Mouse (Mus musculus) lung, embryonic 15.5 days (tissue): ENCODE data around the gene Slc39a13. TPM values are rescaled to one million over a fixed set of nuclear protein-coding genes. Genes with fewer than 3 reads are reported as not detected.
"Not testable (repeated sequence)": the region's sequence is repeated elsewhere in the genome, so short reads cannot be mapped to it uniquely, and the experiment has no call there.

Experiments used
- ATAC-seq: fragments of 200-750 bp; cut with Nextera tagmentation; 2 replicates; pipeline ENCODE4 v1.8.0; 2017; ENCODE audit warnings: moderate number of reproducible peaks, borderline replicate concordance; ENCODE audit not compliant: low FRiP score, low TSS enrichment; ENCODE audit errors: extremely low read depth
- H3K27ac ChIP-seq: fragments of 300-500 bp; sonication (generic); 2 replicates; pipeline ENCODE4 v1.5.1; 2015; ENCODE audit warnings: moderate library complexity, mild to moderate bottlenecking, inconsistent platforms
- H3K27me3 ChIP-seq: fragments of 300-500 bp; sonication (generic); 2 replicates; pipeline ENCODE4 v1.6.1; 2015; ENCODE audit warnings: inconsistent platforms
- H3K36me3 ChIP-seq: fragments of 300-500 bp; sonication (generic); 2 replicates; pipeline ENCODE4 v1.6.1; 2015; ENCODE audit warnings: inconsistent platforms
- H3K4me1 ChIP-seq: fragments of 300-500 bp; sonication (generic); 2 replicates; pipeline ENCODE4 v1.6.1; 2015; ENCODE audit warnings: inconsistent platforms
- H3K4me2 ChIP-seq: fragments of 300-500 bp; sonication (generic); 2 replicates; pipeline ENCODE4 v1.6.1; 2015; ENCODE audit warnings: inconsistent platforms, mild to moderate bottlenecking, moderate library complexity
- H3K4me3 ChIP-seq: fragments of 300-500 bp; sonication (generic); 2 replicates; pipeline ENCODE4 v1.5.1; 2015; ENCODE audit warnings: mild to moderate bottlenecking, inconsistent platforms
- H3K9ac ChIP-seq: fragments of 300-500 bp; sonication (generic); 2 replicates; pipeline ENCODE4 v1.6.1; 2015; ENCODE audit warnings: inconsistent platforms
- H3K9me3 ChIP-seq: fragments of 300-500 bp; sonication (generic); 2 replicates; pipeline ENCODE4 v1.6.1; 2016; ENCODE audit warnings: inconsistent platforms
- WGBS: fragments of 180-500 bp; shearing (Covaris S2); methylation state at CpG from one replicate; pipeline ENCODE4 v1.1.7; 2015; 5-methylcytosine and 5-hydroxymethylcytosine counted together
- polyA plus RNA-seq: library from polyadenylated mRNA; unstranded; fragments of >200 nt; fragmentation: Nextera tagmentation; extraction: Ambion mirVana; gene quantifications from 2 replicates; pipeline ENCODE4 v1.2.1, GENCODE M21; 2015

The Slc39a13 gene
- polyA plus RNA-seq, 1 experiment from 2014 or later, result 40.2 TPM

DNA sequence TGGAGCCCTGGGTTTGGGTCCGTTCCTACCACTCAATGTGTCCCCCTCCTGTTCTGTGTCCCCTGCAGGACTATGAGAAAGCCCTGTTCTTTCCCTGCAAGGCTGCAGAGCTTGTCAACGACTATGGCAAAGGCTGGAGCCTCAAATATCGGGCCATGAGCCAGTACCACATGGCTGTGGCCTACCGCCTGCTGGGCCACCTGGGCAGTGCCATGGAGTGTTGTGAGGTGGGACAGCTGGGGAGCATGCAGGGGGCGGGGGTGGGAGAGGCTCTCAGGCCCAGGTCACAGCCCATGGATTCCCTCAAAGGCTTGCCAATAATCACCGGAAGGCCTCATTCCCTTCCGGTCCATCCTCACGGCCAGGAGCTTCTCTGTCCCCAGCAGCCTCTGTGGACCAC, 28.4 kb downstream of the Slc39a13 start:
- no peaks in the 10 kb centered on the region for H3K9me3 ChIP-seq
- no peak overlapping the region for H3K4me3 ChIP-seq
- no peak overlapping the region for H3K4me2 ChIP-seq
- H3K4me1 ChIP-seq, result peaks cover 3% of the 10 kb centered on the region; the same call in 1 of the 2 replicates
- no peaks in the 10 kb centered on the region for H3K27me3 ChIP-seq
- no peak overlapping the region for H3K9ac ChIP-seq
- ATAC-seq, result no peak
- H3K27ac ChIP-seq, result no peak overlapping the region
- H3K36me3 ChIP-seq, result no peaks in the 10 kb centered on the region
- WGBS, result 66% methylated on average over 8 of the region's 8 CpGs

DNA sequence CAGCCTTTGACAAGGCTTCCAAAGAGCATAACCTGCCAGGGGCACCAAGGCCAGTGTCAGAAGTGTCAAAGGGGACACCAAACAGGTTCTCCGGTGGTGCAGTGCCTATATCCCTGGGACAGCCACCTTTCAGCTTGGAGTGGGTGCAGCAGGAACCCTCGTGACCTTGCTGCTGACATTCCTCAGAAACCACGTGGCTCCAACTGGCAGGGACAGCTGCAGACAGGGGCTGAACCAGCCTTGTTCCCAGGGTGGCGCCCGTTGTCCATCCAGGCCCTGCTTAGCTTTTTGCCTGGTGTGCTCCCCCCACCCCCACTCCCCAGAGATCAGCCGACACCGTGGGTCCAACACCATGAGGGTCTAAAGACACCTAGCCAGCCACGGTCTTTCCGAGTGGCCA, 34.8 kb downstream of the Slc39a13 start, which contains the start of gene Rapsn:
Gene Rapsn (plus strand): TSS at position 236 of the 400 bp plus-strand sequence.
- Histone ChIP-seq H3K27ac (no peak within 1 kb of the TSS), H3K27me3 (no peaks in the 10 kb centered on the region), H3K4me3 (no peak within 1 kb of the TSS), H3K4me1 (peaks cover 3% of the 10 kb centered on the region; the same call in 1 of the 2 replicates), H3K9me3 (no peaks in the 10 kb centered on the region), H3K36me3 (no peaks in the 10 kb centered on the region), H3K4me2 (no peak within 1 kb of the TSS), H3K9ac (no peak within 1 kb of the TSS)
- ATAC-seq, result peak; percentile 27; the same call in 1 of the 2 replicates
- 42% methylated on average over 9 of the region's 9 CpGs for WGBS

DNA sequence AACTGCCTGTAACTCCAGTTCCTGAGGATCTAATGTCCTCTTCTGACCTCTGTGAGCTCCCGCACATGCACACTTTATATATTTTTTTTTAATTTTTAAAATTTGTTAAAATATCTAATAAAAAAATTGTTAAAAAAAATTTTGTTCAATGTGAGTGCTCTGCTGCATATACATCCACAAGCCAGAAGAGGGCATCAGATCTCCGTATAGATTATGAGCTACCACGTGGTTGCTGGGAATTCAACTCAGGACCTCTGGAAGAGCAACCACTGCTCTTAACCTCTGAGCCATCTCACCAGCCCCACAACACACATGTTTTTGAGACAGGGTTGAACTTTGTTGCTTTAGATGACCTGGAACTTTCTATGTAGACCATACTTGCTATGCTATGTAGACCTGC, 37.2 kb downstream of the Slc39a13 start:
- no peak overlapping the region for H3K4me3 ChIP-seq
- no peaks in the 10 kb centered on the region for H3K36me3 ChIP-seq
- 16% methylated on average over 3 of the region's 3 CpGs for WGBS
- H3K4me2 ChIP-seq, result no peak overlapping the region
- peaks cover 3% of the 10 kb centered on the region; the same call in 1 of the 2 replicates for H3K4me1 ChIP-seq
- ATAC-seq, result no peak
- no peaks in the 10 kb centered on the region for H3K9me3 ChIP-seq
- no peaks in the 10 kb centered on the region for H3K27me3 ChIP-seq
- no peak overlapping the region for H3K27ac ChIP-seq
- no peak overlapping the region for H3K9ac ChIP-seq

DNA sequence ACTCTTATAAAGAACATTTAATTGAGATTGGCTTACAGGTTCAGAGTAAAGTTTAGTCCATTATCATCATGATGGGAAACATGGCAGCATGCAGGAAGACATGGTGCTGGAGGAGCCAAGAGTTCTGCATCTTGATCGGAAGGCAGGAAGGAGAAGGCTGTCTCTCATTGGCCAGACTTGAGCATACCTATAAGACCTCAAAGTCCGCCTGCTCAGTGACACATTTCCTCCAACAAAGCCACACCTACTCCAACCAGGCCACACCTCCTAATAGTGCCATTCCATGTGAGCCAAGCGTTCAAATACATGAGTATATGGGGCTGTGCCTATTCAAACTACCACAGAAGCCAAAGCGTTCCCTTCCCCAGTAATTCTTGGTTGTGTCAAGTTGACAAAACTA, 39.0 kb downstream of the Slc39a13 start:
- 77% methylated on average over 4 of the region's 4 CpGs for WGBS
- peaks cover 3% of the 10 kb centered on the region; the same call in 1 of the 2 replicates for H3K4me1 ChIP-seq
- no peak for ATAC-seq
- H3K27ac ChIP-seq, result no peak overlapping the region
- H3K4me2 ChIP-seq, result no peak overlapping the region
- H3K36me3 ChIP-seq, result no peaks in the 10 kb centered on the region
- H3K9ac ChIP-seq, result no peak overlapping the region
- H3K27me3 ChIP-seq, result no peaks in the 10 kb centered on the region
- H3K9me3 ChIP-seq, result no peaks in the 10 kb centered on the region
- H3K4me3 ChIP-seq, result no peak overlapping the region

DNA sequence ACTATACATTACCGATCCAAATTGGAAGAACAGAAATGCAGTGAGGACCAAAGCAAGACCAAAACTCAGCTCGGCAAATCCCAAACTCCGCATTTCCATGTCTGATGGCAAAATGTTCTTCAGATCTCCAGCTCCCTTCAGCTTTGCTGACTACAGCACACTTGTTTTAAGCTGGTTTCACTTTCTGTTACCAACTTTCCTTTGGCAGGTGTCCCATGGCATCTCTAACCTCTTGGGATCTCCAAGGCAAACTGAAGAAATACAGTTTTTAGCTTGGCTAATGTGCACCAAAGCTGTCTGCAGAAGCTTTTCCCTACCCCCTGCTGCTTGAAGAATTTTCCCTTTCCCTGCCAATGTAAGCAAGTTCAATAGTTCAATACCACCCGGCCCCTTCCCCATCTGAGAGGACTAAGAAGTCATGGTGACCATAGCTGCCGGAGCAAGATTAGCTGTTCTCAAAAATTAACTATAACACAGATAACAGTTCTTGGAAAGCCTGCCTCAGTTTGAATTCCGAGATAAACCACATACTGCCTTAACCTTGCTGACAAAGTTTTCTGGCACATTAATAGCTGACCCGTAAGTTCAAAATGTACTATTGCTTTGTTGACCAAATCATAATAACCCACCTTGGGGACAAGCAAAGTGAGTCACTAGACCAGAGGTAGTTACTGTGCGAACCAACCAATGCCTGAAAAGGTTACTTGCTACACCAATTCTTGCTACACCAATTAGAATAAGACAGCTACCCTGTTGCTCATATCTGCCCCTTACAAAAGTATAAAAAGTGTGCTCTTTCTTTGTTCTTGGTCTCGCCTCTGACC, 42.6 kb downstream of the Slc39a13 start:
- H3K4me3 ChIP-seq, result no peak overlapping the region
- H3K27ac ChIP-seq, result no peak overlapping the region
- no peaks in the 10 kb centered on the region for H3K9me3 ChIP-seq
- no peak for ATAC-seq
- no peak overlapping the region for H3K9ac ChIP-seq
- WGBS, result 82% methylated on average over 9 of the region's 9 CpGs
- H3K4me1 ChIP-seq, result no peaks in the 10 kb centered on the region
- no peaks in the 10 kb centered on the region for H3K36me3 ChIP-seq
- no peak overlapping the region for H3K4me2 ChIP-seq
- H3K27me3 ChIP-seq, result no peaks in the 10 kb centered on the region

DNA sequence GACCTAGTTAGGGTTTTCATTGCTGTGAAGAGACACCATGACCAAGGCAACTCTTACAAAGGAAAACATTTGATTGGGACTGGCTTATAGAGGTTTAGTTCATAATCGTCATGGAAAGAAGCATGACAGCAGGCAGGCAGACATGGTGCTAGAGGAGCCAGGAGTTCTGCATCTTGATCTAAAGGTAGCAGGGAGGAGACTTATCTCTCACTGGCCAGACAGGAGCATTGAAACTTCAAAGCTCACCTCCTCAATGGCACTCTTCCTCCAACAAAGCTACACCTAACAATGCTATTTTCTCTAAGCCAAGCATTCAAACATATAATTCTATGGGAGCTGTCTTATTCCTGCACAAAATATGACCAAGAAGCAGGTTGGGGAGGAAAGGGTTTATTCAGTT, 43.7 kb downstream of the Slc39a13 start:
- Histone ChIP-seq H3K9ac (no peak overlapping the region), H3K27me3 (no peaks in the 10 kb centered on the region), H3K9me3 (no peaks in the 10 kb centered on the region), H3K27ac (no peak overlapping the region), H3K4me2 (no peak overlapping the region), H3K4me1 (no peaks in the 10 kb centered on the region), H3K36me3 (no peaks in the 10 kb centered on the region), H3K4me3 (no peak overlapping the region)
- WGBS, result 81% methylated on average over 1 of the region's 1 CpGs
- ATAC-seq, result no peak

DNA sequence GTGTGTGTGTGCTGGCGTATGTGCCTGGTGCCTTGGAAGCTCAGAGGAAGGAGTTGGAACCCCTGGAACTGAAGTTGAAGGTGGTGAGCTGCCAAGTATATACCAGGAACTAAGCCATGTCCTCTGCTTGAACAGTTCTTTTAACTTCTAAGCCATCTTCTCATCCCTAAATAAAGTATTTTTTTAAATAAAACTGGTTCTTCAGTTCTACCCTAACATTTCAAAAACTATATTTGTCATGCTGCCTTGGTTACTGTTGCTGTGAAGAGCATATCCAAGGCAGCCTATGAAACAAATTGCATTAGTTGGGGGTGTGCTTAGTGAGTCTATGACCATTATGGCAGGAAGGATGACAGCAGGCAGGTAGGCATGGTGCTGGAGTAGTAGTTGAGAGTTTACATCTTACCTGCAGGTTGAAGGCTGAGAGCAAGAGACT, 45.1 kb downstream of the Slc39a13 start:
- Histone ChIP-seq H3K9ac (no peak overlapping the region), H3K27me3 (no peaks in the 10 kb centered on the region), H3K4me1 (no peaks in the 10 kb centered on the region), H3K9me3 (no peaks in the 10 kb centered on the region), H3K36me3 (peaks cover 5% of the 10 kb centered on the region; the same call in 1 of the 2 replicates), H3K4me2 (no peak overlapping the region), H3K27ac (no peak overlapping the region), H3K4me3 (no peak overlapping the region)
- no peak for ATAC-seq
- WGBS, result 95% methylated on average over 1 of the region's 1 CpGs

DNA sequence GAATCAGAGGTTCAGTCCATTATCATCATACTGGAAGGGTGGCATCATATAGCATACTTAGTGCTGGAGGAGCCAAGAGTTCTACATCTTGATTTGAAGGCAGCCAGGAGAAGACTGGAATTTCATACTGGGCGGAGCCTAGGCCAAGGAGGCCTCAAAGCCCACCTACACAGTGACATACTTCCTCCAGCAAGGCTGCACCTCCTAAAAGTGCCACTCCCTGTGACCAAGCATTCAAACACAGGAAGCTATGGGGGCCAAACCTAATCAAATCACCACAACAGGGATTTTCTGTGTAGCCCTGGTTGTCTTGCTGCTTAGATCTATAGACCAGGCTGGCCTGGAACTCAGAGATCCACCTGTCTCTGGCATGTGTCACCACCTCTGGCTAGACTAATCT, 46.3 kb downstream of the Slc39a13 start:
- Histone ChIP-seq H3K36me3 (peaks cover 10% of the 10 kb centered on the region; the same call in 1 of the 2 replicates), H3K27ac (no peak overlapping the region), H3K4me2 (no peak overlapping the region), H3K4me3 (no peak overlapping the region), H3K4me1 (no peaks in the 10 kb centered on the region), H3K9ac (no peak overlapping the region), H3K27me3 (no peaks in the 10 kb centered on the region), H3K9me3 (no peaks in the 10 kb centered on the region)
- WGBS, result 100% methylated on average over 1 of the region's 1 CpGs
- ATAC-seq, result no peak

DNA sequence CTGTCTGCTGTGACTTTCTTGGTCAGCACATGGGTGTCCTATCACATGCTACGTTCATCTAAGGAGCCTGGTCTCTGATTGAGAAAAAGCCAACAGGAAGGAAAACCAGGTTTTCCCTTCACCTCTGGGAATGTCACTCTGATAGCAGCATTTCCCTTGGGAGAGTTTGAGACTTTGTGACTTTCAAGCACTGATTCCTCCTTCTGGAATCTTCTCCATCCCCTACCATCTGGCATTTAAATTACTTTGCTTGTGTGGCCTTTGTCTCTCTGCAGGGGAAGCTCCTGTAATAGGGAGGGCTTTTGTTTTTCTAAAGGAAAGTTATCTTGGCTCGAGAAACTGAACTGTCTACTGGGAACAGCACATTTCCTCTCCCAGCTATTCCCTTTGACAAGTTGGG, 47.1 kb downstream of the Slc39a13 start:
- no peak overlapping the region for H3K27ac ChIP-seq

DNA sequence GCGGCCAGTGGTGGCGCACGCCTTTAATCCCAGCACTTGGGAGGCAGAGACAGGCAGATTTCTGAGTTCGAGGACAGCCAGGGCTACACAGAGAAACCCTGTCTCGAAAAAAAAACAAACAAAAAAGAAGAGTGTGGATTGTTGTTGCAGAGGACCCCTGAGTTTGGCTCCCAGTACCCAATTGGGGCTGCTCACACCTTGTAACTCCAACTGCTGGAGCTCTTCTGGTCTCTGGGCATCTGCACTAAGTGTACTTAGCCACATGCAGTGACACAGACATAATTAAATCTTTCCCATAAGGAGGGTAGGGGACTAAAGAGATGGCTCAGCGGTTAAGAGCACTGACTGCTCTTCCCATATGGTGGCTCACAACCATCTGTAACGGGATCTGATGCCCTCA, 48.0 kb downstream of the Slc39a13 start:
- H3K27me3 ChIP-seq, H3K4me3 ChIP-seq, H3K9ac ChIP-seq, H3K9me3 ChIP-seq, ATAC-seq, H3K4me2 ChIP-seq, H3K27ac ChIP-seq, H3K4me1 ChIP-seq: not testable (repeated sequence)
- H3K36me3 ChIP-seq, result peaks cover 15% of the 10 kb centered on the region; the same call in 1 of the 2 replicates
- WGBS, result 96% methylated on average over 7 of the region's 7 CpGs

More for the DNA sequence above, 47.1 kb downstream of the Slc39a13 start:
- Histone ChIP-seq H3K9me3 (no peaks in the 10 kb centered on the region), H3K4me2 (no peak overlapping the region), H3K27me3 (no peaks in the 10 kb centered on the region), H3K4me1 (no peaks in the 10 kb centered on the region), H3K4me3 (no peak overlapping the region), H3K9ac (no peak overlapping the region), H3K36me3 (peaks cover 11% of the 10 kb centered on the region; the same call in 1 of the 2 replicates)
- no peak for ATAC-seq
- WGBS, result 71% methylated on average over 2 of the region's 2 CpGs

DNA sequence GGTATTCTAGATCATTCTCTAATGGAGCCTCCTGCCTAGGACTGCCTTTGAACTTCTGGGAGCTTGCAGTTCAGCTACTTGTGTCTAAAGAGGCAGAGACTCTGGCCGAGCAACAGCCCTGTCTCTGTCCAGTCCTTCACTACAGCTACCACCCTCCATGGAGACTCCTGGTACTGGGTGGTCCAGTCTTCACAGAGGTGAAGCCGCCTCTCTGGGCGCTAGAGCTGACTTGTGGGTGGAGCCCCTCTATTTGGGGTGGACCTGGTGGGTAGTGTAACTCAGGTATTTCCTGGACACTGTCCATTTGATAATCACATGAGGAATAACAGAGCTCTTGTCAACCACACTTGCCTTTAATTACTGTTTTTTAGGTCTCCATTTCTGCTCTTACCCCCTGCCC, 50.3 kb downstream of the Slc39a13 start:
- WGBS, result 94% methylated on average over 3 of the region's 3 CpGs
- Histone ChIP-seq H3K27ac (no peak overlapping the region), H3K27me3 (no peaks in the 10 kb centered on the region), H3K4me3 (no peak overlapping the region), H3K4me2 (no peak overlapping the region), H3K36me3 (peaks cover 32% of the 10 kb centered on the region), H3K9ac (no peak overlapping the region), H3K9me3 (no peaks in the 10 kb centered on the region), H3K4me1 (no peaks in the 10 kb centered on the region)
- ATAC-seq, result no peak

DNA sequence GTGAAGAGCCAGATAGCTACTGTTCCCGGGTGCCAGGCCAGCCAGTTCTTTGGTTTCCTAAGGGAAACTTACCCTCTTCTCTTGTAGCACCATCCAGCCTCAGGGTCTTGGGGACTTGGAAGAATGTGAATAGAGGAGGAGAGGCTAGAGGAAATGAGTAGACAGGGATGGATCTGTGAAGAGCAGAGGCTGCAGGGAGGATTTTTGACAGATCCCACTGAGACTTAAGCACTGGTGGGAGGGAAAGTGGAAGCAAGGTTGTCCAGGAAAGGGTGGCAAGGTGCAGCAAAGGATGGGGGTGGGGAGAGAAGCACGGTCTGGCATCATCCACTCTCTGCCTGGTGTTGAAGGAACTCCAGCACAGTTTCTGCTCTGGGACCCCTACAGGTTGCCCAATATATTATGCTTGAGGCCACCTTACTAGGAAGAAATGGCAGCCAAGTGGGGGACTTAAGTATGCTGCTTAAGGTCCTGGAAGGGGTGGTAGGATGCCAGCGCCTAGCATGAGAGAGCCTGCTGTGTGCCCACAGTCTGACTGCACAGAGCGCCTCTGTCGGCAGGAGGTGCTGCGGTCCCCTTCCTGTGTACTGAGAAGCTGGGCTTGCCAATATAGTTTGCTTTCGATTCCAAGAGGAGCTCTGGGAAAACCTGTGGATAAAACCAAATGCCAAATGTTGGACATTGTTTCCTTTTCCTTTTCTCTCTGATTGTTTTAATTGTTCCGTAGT, 52.0 kb downstream of the Slc39a13 start:
- ATAC-seq, result no peak
- Histone ChIP-seq H3K36me3 (peaks cover 48% of the 10 kb centered on the region), H3K27ac (no peak overlapping the region), H3K27me3 (no peaks in the 10 kb centered on the region), H3K9me3 (no peaks in the 10 kb centered on the region), H3K4me1 (no peaks in the 10 kb centered on the region), H3K4me2 (no peak overlapping the region), H3K9ac (no peak overlapping the region), H3K4me3 (no peak overlapping the region)
- WGBS, result 82% methylated on average over 8 of the region's 8 CpGs
